8 mouse cellular contexts compared by ENCODE assay signal in genomic region chr12:52288941-52289567, GRCm38 (mm10).
A peak's percentile ranks its signal among the peaks of the same experiment; 100 is the strongest.
DNase-seq lines count a peak whose midpoint lies in the region; ATAC-seq and TF ChIP-seq lines count a peak whose summit lies in the region.

No protein-coding gene starts in this region.

- H3K4me1 ChIP-seq in lung, embryonic 14.5 days (ENCODE audit: insufficient read depth) = peaks cover 16% of the 10 kb centered on the region; the same call in 1 of the 2 replicates
- H3K4me1 ChIP-seq in embryonic facial prominence, embryonic 13.5 days = peaks cover 42% of the 10 kb centered on the region

- peak; percentile 81 for ATAC-seq in lung, embryonic 14.5 days (ENCODE audit: insufficient read depth)
- no peak for ATAC-seq in embryonic facial prominence, embryonic 13.5 days (ENCODE audit: insufficient number of reproducible peaks, insufficient read depth, low FRiP score, low TSS enrichment, low read depth)
- ATAC-seq in megakaryocyte progenitor cell, adult 5-6 weeks (replicated peaks; ENCODE audit: poor library complexity) = no peak

- no peak for TF ChIP-seq CTCF in lung, embryonic 14.5 days (IDR thresholded peaks at IDR 0.05; ENCODE audit: low read depth)

- H3K36me3 ChIP-seq in lung, embryonic 14.5 days (ENCODE audit: insufficient read depth) = no peaks in the 10 kb centered on the region
- H3K36me3 ChIP-seq in embryonic facial prominence, embryonic 13.5 days = no peaks in the 10 kb centered on the region

- H3K9me3 ChIP-seq in lung, embryonic 14.5 days (ENCODE audit: low read depth, low read length) = no peaks in the 10 kb centered on the region
- H3K9me3 ChIP-seq in embryonic facial prominence, embryonic 13.5 days = no peaks in the 10 kb centered on the region

- no peak overlapping the region for H3K4me2 ChIP-seq in lung, embryonic 14.5 days
- 0 out of 2 replicates have a peak overlapping the region, but pooled peaks have one; percentile 12 for H3K4me2 ChIP-seq in embryonic facial prominence, embryonic 13.5 days

- peak overlapping the region; percentile 85 for H3K27ac ChIP-seq in lung, embryonic 14.5 days (ENCODE audit: low read depth)
- H3K27ac ChIP-seq in embryonic facial prominence, embryonic 13.5 days = peak overlapping the region; percentile 23; the same call in 1 of the 2 replicates

- H3K4me3 ChIP-seq in lung, embryonic 14.5 days (ENCODE audit: low read depth, low read length) = no peak overlapping the region
- no peak overlapping the region for H3K4me3 ChIP-seq in embryonic facial prominence, embryonic 13.5 days

- WGBS in lung, embryonic 14.5 days = 35% methylated on average over 11 of the region's 11 CpGs
- WGBS in embryonic facial prominence, embryonic 13.5 days = 39% methylated on average over 11 of the region's 11 CpGs

- DNase-seq in lung, embryonic 14.5 days = peak; percentile 82
- DNase-seq in lung, postnatal 14 days = no peak
- peak; percentile 46 for DNase-seq in hindlimb bud, embryonic 11.5 days (ENCODE audit: extremely low spot score, low read depth, low spot score)
- DNase-seq in retina, postnatal 1 day = peak; percentile 69
- DNase-seq in cerebellum, adult 9-10 months = no peak
- DNase-seq in Muller cell, postnatal 12 days (ENCODE audit: inconsistent ontology term) = no peak

- H3K27me3 ChIP-seq in lung, embryonic 14.5 days (ENCODE audit: insufficient read depth, low read length) = no peaks in the 10 kb centered on the region
- no peaks in the 10 kb centered on the region for H3K27me3 ChIP-seq in embryonic facial prominence, embryonic 13.5 days

- no peak overlapping the region for H3K9ac ChIP-seq in lung, embryonic 14.5 days
- no peak overlapping the region; the same call in 1 of the 2 replicates for H3K9ac ChIP-seq in embryonic facial prominence, embryonic 13.5 days

Comparison
In these comparisons a context has a peak if more than half of its experiments do, and no peak if none do; other contexts are left out.
1. DNase-seq: peak in lung, embryonic 14.5 days (single experiment), hindlimb bud, embryonic 11.5 days (single experiment) and retina, postnatal 1 day (single experiment); none in lung, postnatal 14 days (single experiment), cerebellum, adult 9-10 months (single experiment) and Muller cell, postnatal 12 days (single experiment).